Mouse (Mus musculus): ENCODE measurements around the gene Ccnd3. TPM values are rescaled to one million over a fixed set of nuclear protein-coding genes. Genes with fewer than 3 reads are reported as not detected.

Gene Ccnd3
- polyA plus RNA-seq, 1 experiment from 2014 or later: 67.6 TPM

DNA sequence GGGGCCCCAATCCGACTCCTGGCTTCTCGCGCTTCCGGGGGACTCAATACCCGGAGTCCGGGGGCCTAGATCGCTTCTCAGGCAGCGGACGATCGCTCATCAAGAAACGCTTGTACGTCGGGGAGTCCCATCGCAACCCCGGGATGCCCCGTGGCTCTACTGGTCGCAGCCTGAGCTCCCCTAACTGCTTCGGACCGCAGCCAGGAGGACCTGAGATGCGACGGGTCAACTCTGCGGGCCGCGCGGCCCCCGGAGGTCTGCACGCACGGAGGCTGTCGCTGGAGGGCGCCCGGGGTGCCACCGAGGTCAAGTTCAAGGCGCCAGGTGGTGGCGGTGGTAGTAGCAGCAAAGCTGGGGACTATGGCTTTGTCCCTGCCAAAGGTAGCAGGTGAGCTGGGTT, 36.4 kb upstream of the Ccnd3 start:
- H3K4me2 ChIP-seq: peak overlapping the region; percentile 35
- H3K4me3 ChIP-seq: peak overlapping the region; percentile 19
- no peak for ATAC-seq
- no peaks in the 10 kb centered on the region for H3K9me3 ChIP-seq (replicated peaks)
- H3K27ac ChIP-seq: no peak overlapping the region
- no peaks in the 10 kb centered on the region for H3K36me3 ChIP-seq (ENCODE audit: poor library complexity, severe bottlenecking)
- peak overlapping the region; percentile 27; the same call in 1 of the 2 replicates for H3K9ac ChIP-seq
- WGBS: 5% methylated on average over 34 of the region's 34 CpGs
- H3K4me1 ChIP-seq: peaks cover 16% of the 10 kb centered on the region; the same call in 1 of the 2 replicates
- H3K27me3 ChIP-seq: peaks cover 56% of the 10 kb centered on the region

GRCm38 (mm10) chr17:47469642-47470041, 35.2 kb upstream of the Ccnd3 start:
- no peak overlapping the region for H3K4me2 ChIP-seq
- no peaks in the 10 kb centered on the region for H3K36me3 ChIP-seq (ENCODE audit: poor library complexity, severe bottlenecking)
- ATAC-seq: no peak
- no peaks in the 10 kb centered on the region for H3K9me3 ChIP-seq (replicated peaks)
- H3K4me1 ChIP-seq: peaks cover 16% of the 10 kb centered on the region; the same call in 1 of the 2 replicates
- 85% methylated on average over 4 of the region's 4 CpGs for WGBS
- peaks cover 50% of the 10 kb centered on the region for H3K27me3 ChIP-seq
- no peak overlapping the region for H3K27ac ChIP-seq
- H3K9ac ChIP-seq: no peak overlapping the region
- no peak overlapping the region for H3K4me3 ChIP-seq

DNA sequence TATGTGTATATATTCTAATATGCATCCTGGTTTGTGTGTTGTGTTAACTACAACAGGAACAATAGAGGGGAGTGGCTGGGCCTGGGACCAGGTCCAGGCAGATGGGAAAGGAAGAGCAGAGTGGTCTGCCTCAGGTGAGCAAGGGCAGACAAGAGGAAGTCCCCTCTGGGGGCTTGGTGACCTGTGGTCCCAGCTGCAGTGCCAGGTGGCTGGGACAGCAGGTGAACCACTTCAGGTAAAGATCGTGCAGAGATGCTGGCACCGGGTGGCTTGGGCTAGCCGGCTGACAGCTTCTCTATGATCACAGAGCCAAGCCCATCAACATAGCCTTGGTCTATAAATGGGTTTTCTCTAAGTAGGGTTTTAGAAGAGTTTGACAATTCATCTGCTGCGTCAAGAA, 34.7 kb upstream of the Ccnd3 start:
- Histone ChIP-seq H3K27me3 (peaks cover 46% of the 10 kb centered on the region), H3K9me3 (replicated peaks) (no peaks in the 10 kb centered on the region), H3K36me3 (ENCODE audit: poor library complexity, severe bottlenecking) (no peaks in the 10 kb centered on the region), H3K4me2 (no peak overlapping the region), H3K4me3 (no peak overlapping the region), H3K9ac (no peak overlapping the region), H3K27ac (no peak overlapping the region), H3K4me1 (peaks cover 16% of the 10 kb centered on the region; the same call in 1 of the 2 replicates)
- no peak for ATAC-seq
- WGBS: 87% methylated on average over 4 of the region's 4 CpGs

DNA sequence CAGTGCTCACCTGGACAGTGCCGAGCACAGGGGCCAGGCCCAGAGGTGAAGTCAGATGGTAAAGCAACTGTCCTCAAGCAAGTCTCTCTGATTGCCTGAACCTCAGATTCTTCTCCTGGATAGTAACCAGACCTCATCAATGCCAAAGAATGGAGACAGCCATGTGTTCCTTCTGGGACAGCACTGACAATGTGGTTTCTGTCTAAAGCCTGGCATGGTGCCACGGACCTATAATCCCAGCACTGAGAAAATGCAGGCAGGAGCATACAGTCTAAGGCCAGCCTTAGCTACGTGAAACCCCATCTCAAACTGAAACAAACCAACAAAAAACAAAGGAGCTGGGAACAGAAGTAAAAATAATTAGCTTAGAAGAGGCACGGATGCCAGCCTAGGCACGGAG, 34.2 kb upstream of the Ccnd3 start:
- H3K27ac ChIP-seq: no peak overlapping the region
- peaks cover 16% of the 10 kb centered on the region; the same call in 1 of the 2 replicates for H3K4me1 ChIP-seq
- peaks cover 41% of the 10 kb centered on the region for H3K27me3 ChIP-seq
- H3K4me3 ChIP-seq: no peak overlapping the region
- no peak overlapping the region for H3K9ac ChIP-seq
- H3K36me3 ChIP-seq (ENCODE audit: poor library complexity, severe bottlenecking): no peaks in the 10 kb centered on the region
- WGBS: 48% methylated on average over 5 of the region's 5 CpGs
- peak; percentile 48; the same call in 1 of the 2 replicates for ATAC-seq
- no peaks in the 10 kb centered on the region for H3K9me3 ChIP-seq (replicated peaks)
- H3K4me2 ChIP-seq: no peak overlapping the region

GRCm38 (mm10) chr17:47472435-47473350, 32.2 kb upstream of the Ccnd3 start:
- peaks cover 16% of the 10 kb centered on the region; the same call in 1 of the 2 replicates for H3K4me1 ChIP-seq
- no peaks in the 10 kb centered on the region for H3K36me3 ChIP-seq (ENCODE audit: poor library complexity, severe bottlenecking)
- H3K4me3 ChIP-seq: no peak overlapping the region
- H3K9me3 ChIP-seq (replicated peaks): no peaks in the 10 kb centered on the region
- H3K27me3 ChIP-seq: peaks cover 25% of the 10 kb centered on the region
- no peak overlapping the region for H3K4me2 ChIP-seq
- 62% methylated on average over 15 of the region's 15 CpGs for WGBS
- no peak for ATAC-seq
- no peak overlapping the region for H3K9ac ChIP-seq
- H3K27ac ChIP-seq: no peak overlapping the region

DNA sequence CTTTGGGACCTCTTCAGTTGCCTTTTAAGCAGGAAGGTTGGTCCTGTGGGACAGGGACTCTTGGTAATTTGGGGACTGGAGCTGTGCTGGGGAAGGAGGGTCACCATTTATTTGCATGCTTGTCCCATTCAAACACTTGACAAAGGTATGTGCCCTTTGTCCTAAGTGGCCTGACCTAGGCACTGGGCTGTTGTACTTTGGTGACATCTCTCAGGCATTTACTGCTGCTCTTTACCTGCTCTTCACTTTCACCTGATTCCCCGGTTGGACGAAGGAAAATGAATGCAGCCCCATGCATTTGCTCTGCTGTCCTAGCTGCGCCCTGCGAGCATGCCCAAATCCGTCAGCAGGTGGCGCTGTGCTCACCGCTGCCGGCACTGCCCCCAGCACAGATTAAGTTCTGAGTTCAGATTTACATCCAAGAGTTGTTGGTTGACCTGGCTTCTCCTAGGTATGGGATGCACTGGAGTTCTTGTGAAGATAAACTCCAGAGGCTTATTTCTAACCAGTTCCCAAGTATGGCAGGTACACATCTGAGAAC, 31.3 kb upstream of the Ccnd3 start:
- H3K4me2 ChIP-seq: no peak overlapping the region
- peaks cover 13% of the 10 kb centered on the region; the same call in 1 of the 2 replicates for H3K4me1 ChIP-seq
- H3K4me3 ChIP-seq: no peak overlapping the region
- H3K36me3 ChIP-seq (ENCODE audit: poor library complexity, severe bottlenecking): no peaks in the 10 kb centered on the region
- no peak overlapping the region for H3K27ac ChIP-seq
- ATAC-seq: no peak
- peaks cover 17% of the 10 kb centered on the region for H3K27me3 ChIP-seq
- 16% methylated on average over 8 of the region's 8 CpGs for WGBS
- no peak overlapping the region for H3K9ac ChIP-seq
- H3K9me3 ChIP-seq (replicated peaks): no peaks in the 10 kb centered on the region

- no peak for ATAC-seq
- H3K27ac ChIP-seq: no peak overlapping the region
- 87% methylated on average over 4 of the region's 4 CpGs for WGBS
Observed at GRCm38 (mm10) chr17:47474250-47474649, 30.6 kb upstream of the Ccnd3 start.

GRCm38 (mm10) chr17:47475181-47475580, 29.7 kb upstream of the Ccnd3 start:
- no peak overlapping the region for H3K9ac ChIP-seq
- no peaks in the 10 kb centered on the region for H3K9me3 ChIP-seq (replicated peaks)
- ATAC-seq: no peak
- H3K36me3 ChIP-seq (ENCODE audit: poor library complexity, severe bottlenecking): no peaks in the 10 kb centered on the region
- 86% methylated on average over 4 of the region's 4 CpGs for WGBS
- no peak overlapping the region for H3K4me3 ChIP-seq
- no peak overlapping the region for H3K4me2 ChIP-seq
- peaks cover 9% of the 10 kb centered on the region; the same call in 1 of the 2 replicates for H3K4me1 ChIP-seq
- no peak overlapping the region for H3K27ac ChIP-seq
- no peaks in the 10 kb centered on the region for H3K27me3 ChIP-seq

More at GRCm38 (mm10) chr17:47474250-47474649, 30.6 kb upstream of the Ccnd3 start:
- Histone ChIP-seq H3K4me2 (no peak overlapping the region), H3K4me3 (no peak overlapping the region), H3K27me3 (peaks cover 9% of the 10 kb centered on the region), H3K9ac (no peak overlapping the region), H3K4me1 (peaks cover 11% of the 10 kb centered on the region; the same call in 1 of the 2 replicates), H3K36me3 (ENCODE audit: poor library complexity, severe bottlenecking) (no peaks in the 10 kb centered on the region), H3K9me3 (replicated peaks) (no peaks in the 10 kb centered on the region)

DNA sequence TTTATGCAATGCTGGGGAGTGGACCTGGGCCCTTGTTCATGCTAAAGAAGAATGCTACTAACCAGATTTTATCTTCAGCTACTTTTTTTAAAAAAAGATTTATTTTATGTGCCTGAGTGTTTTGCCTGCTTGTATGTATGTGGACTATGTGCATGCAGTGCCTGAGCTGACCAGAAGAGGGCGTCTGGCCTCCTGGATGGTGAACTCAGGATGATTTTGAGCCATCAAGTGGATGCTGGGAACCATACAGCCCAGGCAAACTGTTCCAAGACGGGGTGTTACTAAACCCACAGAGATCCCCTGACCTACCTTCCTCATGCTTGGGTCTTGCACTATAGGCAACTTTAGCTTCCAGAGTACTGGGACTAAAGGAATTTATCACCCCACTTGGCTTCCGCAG, 29.1 kb upstream of the Ccnd3 start:
- H3K9ac ChIP-seq: no peak overlapping the region
- H3K4me1 ChIP-seq: peaks cover 4% of the 10 kb centered on the region; the same call in 1 of the 2 replicates
- no peaks in the 10 kb centered on the region for H3K9me3 ChIP-seq (replicated peaks)
- H3K27me3 ChIP-seq: no peaks in the 10 kb centered on the region
- no peaks in the 10 kb centered on the region for H3K36me3 ChIP-seq (ENCODE audit: poor library complexity, severe bottlenecking)
- no peak overlapping the region for H3K4me2 ChIP-seq
- no peak overlapping the region for H3K27ac ChIP-seq
- WGBS: 64% methylated on average over 3 of the region's 3 CpGs
- ATAC-seq: no peak
- H3K4me3 ChIP-seq: no peak overlapping the region

- Histone ChIP-seq H3K4me1 (no peaks in the 10 kb centered on the region; the same call in 1 of the 2 replicates), H3K36me3 (ENCODE audit: poor library complexity, severe bottlenecking) (no peaks in the 10 kb centered on the region), H3K9ac (no peak overlapping the region), H3K4me2 (no peak overlapping the region), H3K9me3 (replicated peaks) (no peaks in the 10 kb centered on the region), H3K27me3 (no peaks in the 10 kb centered on the region), H3K27ac (no peak overlapping the region), H3K4me3 (no peak overlapping the region)
- no peak for ATAC-seq
- WGBS: 77% methylated on average over 3 of the region's 3 CpGs
Observed at GRCm38 (mm10) chr17:47479887-47480286, 25.0 kb upstream of the Ccnd3 start.

GRCm38 (mm10) chr17:47482401-47482800, 22.4 kb upstream of the Ccnd3 start:
- Histone ChIP-seq H3K27ac (no peak overlapping the region), H3K4me2 (no peak overlapping the region), H3K9ac (no peak overlapping the region), H3K9me3 (replicated peaks) (no peaks in the 10 kb centered on the region), H3K4me1 (peaks cover 7% of the 10 kb centered on the region), H3K36me3 (ENCODE audit: poor library complexity, severe bottlenecking) (no peaks in the 10 kb centered on the region), H3K4me3 (no peak overlapping the region), H3K27me3 (no peaks in the 10 kb centered on the region)
- ATAC-seq: no peak
- 44% methylated on average over 2 of the region's 2 CpGs for WGBS

DNA sequence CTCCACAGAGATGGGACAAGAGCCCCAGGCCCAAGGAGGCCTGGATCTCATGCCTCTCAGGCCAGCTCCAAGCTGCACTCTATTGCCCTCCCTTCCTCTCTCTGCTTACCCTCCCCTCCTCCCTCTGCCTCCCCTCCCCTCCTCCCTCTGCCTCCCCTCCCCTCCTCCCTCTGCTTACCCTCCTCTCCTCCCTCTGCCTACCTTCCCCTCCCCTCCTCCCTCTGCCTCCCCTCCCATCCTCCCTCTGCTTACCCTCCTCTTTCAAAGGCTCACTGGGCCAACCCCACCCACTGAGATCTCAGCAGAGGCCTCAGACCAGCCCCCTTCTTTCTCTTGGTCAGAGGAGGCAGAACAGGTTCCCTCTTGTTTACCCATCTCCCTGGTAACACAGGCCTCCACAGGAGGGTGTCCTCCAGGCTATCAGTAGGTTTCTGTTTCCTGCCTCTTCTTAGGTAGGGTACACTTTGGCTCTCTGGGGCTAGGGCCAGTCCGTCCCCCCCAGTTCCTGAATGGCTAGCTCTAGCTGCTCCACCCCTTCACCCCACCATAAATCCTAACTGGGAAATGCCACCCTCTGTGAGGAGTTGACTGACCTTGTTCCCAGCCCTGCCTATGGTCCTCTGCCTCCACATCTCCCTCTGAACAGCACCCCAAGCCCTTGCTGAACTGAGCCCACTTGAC, 20.5 kb upstream of the Ccnd3 start:
- no peak overlapping the region for H3K27ac ChIP-seq
- H3K4me2 ChIP-seq: no peak overlapping the region
- no peaks in the 10 kb centered on the region for H3K27me3 ChIP-seq
- H3K4me3 ChIP-seq: no peak overlapping the region
- ATAC-seq: no peak
- WGBS: 33% methylated on average over 1 of the region's 1 CpGs
- peaks cover 7% of the 10 kb centered on the region for H3K4me1 ChIP-seq
- no peak overlapping the region for H3K9ac ChIP-seq
- peaks cover 15% of the 10 kb centered on the region for H3K36me3 ChIP-seq (ENCODE audit: poor library complexity, severe bottlenecking)
- no peaks in the 10 kb centered on the region for H3K9me3 ChIP-seq (replicated peaks)

Data from forebrain, embryonic 13.5 days (tissue).